Mouse (Mus musculus): ENCODE data around the gene Fn3k. TPM values are rescaled to one million over a fixed set of nuclear protein-coding genes. Genes with fewer than 3 reads are reported as not detected.

Gene Fn3k
- polyA plus RNA-seq, 2 experiments: 0.81 to 1.2 TPM

DNA sequence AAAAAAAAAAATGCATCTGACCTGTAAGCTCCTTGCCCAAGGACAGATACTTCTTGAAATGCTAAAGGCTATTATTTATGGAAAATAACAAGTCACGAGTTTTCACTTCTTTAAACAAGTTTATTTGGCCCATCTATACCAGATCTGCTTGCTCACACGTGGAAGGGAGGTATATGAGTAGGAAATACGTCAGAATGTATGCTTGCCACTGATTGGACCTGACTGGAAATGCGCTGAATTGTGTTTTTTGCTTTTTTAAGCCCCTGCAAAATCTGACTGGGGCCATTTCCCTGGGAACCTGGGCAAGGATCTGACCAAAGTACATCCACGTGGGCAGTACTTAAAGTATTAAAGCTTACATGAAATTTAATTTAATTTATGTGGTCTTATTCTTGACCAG, 14.3 kb upstream of the Fn3k start:
- H3K4me1 ChIP-seq (ENCODE audit: control insufficient read depth, insufficient read depth, low read length): peaks cover 14% of the 10 kb centered on the region; the same call in 1 of the 2 replicates
- TF ChIP-seq POLR2A (IDR thresholded peaks at IDR 0.05; ENCODE audit: borderline replicate concordance, extremely low read depth, insufficient read depth, insufficient read length): no peak
- H3K27me3 ChIP-seq (ENCODE audit: control insufficient read depth, insufficient read depth, low read length): no peaks in the 10 kb centered on the region
- H3K9me3 ChIP-seq (ENCODE audit: control insufficient read depth, low read length): no peaks in the 10 kb centered on the region
- ATAC-seq (ENCODE audit: low FRiP score, low read depth) (no peak), DNase-seq (ENCODE audit: low spot score) (no peak)
- 0 out of 2 replicates have a peak, but pooled peaks cover under 1% of the 10 kb centered on the region for H3K36me3 ChIP-seq (ENCODE audit: control insufficient read depth, insufficient read depth, low read length)
- no peak overlapping the region; the same call in 1 of the 2 replicates for H3K9ac ChIP-seq (ENCODE audit: low read depth, low read length, severe bottlenecking)
- H3K27ac ChIP-seq (replicated peaks; ENCODE audit: low read depth, low read length): peak overlapping the region; percentile 72; the same call in 1 of the 2 replicates
- peak overlapping the region; percentile 70; the same call in 1 of the 2 replicates for H3K4me3 ChIP-seq (replicated peaks; ENCODE audit: low read length)
- H3K4me2 ChIP-seq (replicated peaks; ENCODE audit: low read depth, low read length, severe bottlenecking): peak overlapping the region; percentile 84; the same call in 1 of the 2 replicates
- 40% methylated on average over 5 of the region's 5 CpGs for WGBS

DNA sequence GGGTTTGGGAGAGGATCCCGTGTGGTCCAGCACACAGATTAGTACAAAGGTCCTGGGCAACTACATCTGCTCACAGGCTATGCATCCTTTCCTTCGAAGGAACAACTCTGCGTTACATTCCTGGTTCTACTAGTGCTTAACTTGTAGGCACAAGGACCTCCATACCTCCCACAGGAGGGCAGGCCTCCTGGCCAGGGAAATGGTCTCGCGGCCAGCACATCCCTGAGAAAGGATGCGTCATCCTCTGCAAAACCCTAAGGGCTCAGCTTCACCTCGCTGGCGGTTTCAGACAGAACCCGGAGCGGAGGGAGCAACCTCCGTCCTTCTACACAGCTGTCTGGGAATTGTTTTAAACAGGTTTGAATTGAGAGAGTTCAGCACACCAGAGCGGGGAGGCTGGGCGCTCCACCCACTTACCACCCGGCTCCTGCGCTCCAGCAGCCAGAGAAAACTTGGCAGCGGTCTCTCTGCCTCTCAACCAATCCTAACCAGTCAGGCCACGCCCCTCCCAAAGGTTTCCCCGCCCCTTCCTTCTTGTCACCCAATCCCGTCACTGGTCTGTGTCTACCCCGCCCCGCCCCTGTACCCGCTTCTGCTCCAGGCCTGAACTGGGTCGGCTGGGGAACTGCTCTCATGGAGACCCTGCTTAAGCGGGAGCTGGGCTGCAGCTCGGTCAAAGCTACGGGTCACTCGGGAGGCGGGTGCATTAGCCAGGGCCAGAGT, 13.7 kb upstream of the Fn3k start, which contains the start of gene Fn3krp:
Gene Fn3krp (plus strand): TSS at position 572 of the 723 bp plus-strand sequence.
- ATAC-seq (ENCODE audit: low FRiP score, low read depth): peak; percentile 100
- Histone ChIP-seq H3K36me3 (ENCODE audit: control insufficient read depth, insufficient read depth, low read length) (0 out of 2 replicates have a peak, but pooled peaks cover 6% of the 10 kb centered on the region), H3K9ac (ENCODE audit: low read depth, low read length, severe bottlenecking) (peak within 1 kb of the TSS; percentile 70), H3K27me3 (ENCODE audit: control insufficient read depth, insufficient read depth, low read length) (no peaks in the 10 kb centered on the region), H3K9me3 (ENCODE audit: control insufficient read depth, low read length) (no peaks in the 10 kb centered on the region), H3K4me2 (replicated peaks; ENCODE audit: low read depth, low read length, severe bottlenecking) (peak within 1 kb of the TSS; percentile 84), H3K27ac (replicated peaks; ENCODE audit: low read depth, low read length) (peak within 1 kb of the TSS; percentile 72), H3K4me1 (ENCODE audit: control insufficient read depth, insufficient read depth, low read length) (peaks cover 14% of the 10 kb centered on the region; the same call in 1 of the 2 replicates), H3K4me3 (replicated peaks; ENCODE audit: low read length) (peak within 1 kb of the TSS; percentile 70)
- 1% methylated on average over 28 of the region's 28 CpGs for WGBS
- DNase-seq (ENCODE audit: low spot score): peak; percentile 100
- TF ChIP-seq POLR2A (IDR thresholded peaks at IDR 0.05; ENCODE audit: borderline replicate concordance, extremely low read depth, insufficient read depth, insufficient read length): peak; percentile 52; the same call in 1 of the 2 replicates

DNA sequence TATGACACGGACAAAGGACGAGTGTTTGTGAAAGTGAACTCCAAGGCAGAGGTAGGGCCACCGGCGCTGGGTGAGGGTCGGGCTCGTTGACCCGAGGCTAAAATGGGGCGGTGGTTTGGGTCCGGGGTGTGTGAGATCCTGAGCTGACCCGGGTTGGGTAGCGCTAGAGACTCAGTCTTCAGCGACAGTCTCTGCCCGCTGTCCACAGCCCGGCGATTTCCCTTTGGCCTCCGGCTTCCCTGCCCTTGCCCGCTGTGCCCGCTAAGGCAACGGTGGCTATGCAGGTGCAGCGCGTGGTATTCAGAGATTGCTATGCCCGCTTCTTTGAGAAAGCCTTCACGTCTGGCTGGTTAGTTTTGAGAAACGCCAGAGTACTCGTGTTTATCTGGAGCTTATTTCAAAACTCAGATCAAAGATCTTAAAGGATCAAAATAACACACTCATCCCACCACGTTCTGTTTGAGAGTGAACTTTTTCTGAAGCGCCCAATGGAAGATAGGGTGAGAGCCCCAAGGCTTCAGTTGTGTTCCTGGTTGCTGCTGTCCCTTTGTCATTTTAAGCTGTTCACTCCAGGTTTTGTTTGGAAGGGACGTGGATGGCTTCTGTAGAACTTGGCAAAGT, 13.1 kb upstream of the Fn3k start:
- Histone ChIP-seq H3K4me2 (replicated peaks; ENCODE audit: low read depth, low read length, severe bottlenecking) (peak overlapping the region; percentile 84), H3K4me1 (ENCODE audit: control insufficient read depth, insufficient read depth, low read length) (peaks cover 14% of the 10 kb centered on the region; the same call in 1 of the 2 replicates), H3K4me3 (replicated peaks; ENCODE audit: low read length) (peak overlapping the region; percentile 70), H3K27ac (replicated peaks; ENCODE audit: low read depth, low read length) (no peak overlapping the region), H3K9me3 (ENCODE audit: control insufficient read depth, low read length) (no peaks in the 10 kb centered on the region), H3K9ac (ENCODE audit: low read depth, low read length, severe bottlenecking) (peak overlapping the region; percentile 70), H3K27me3 (ENCODE audit: control insufficient read depth, insufficient read depth, low read length) (no peaks in the 10 kb centered on the region), H3K36me3 (ENCODE audit: control insufficient read depth, insufficient read depth, low read length) (peaks cover 9% of the 10 kb centered on the region; the same call in 1 of the 2 replicates)
- no peak for TF ChIP-seq POLR2A (IDR thresholded peaks at IDR 0.05; ENCODE audit: borderline replicate concordance, extremely low read depth, insufficient read depth, insufficient read length)
- no peak; the same call in 1 of the 2 replicates for ATAC-seq (ENCODE audit: low FRiP score, low read depth)
- DNase-seq (ENCODE audit: low spot score): no peak
- WGBS: under 1% methylated on average over 28 of the region's 28 CpGs

DNA sequence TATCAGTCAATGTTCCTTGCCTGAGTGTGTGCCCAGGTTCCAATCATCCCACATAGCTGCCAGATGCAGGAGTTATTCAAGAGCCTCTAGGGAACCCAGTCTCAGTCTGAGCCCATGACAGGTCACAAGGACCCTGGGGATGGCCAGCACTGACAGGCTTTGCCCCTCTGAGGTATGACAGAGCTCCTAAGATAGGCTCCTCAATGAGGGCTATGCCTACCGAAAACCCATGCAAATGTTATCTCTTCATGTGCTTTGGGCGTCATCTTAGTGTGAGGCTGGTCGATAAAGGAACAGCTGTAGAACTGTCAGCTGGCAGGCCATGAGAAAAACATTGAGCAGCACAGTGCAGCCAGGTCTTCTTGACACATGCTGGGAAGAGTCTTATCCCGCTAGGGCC, 1.3 kb upstream of the Fn3k start:
- Histone ChIP-seq H3K27ac (replicated peaks; ENCODE audit: low read depth, low read length) (no peak overlapping the region), H3K36me3 (ENCODE audit: control insufficient read depth, insufficient read depth, low read length) (peaks cover 23% of the 10 kb centered on the region), H3K27me3 (ENCODE audit: control insufficient read depth, insufficient read depth, low read length) (no peaks in the 10 kb centered on the region), H3K9ac (ENCODE audit: low read depth, low read length, severe bottlenecking) (no peak overlapping the region), H3K4me3 (replicated peaks; ENCODE audit: low read length) (no peak overlapping the region), H3K4me1 (ENCODE audit: control insufficient read depth, insufficient read depth, low read length) (0 out of 2 replicates have a peak, but pooled peaks cover 3% of the 10 kb centered on the region), H3K4me2 (replicated peaks; ENCODE audit: low read depth, low read length, severe bottlenecking) (no peak overlapping the region), H3K9me3 (ENCODE audit: control insufficient read depth, low read length) (no peaks in the 10 kb centered on the region)
- no peak for DNase-seq (ENCODE audit: low spot score)
- TF ChIP-seq POLR2A (IDR thresholded peaks at IDR 0.05; ENCODE audit: borderline replicate concordance, extremely low read depth, insufficient read depth, insufficient read length): no peak
- no peak for ATAC-seq (ENCODE audit: low FRiP score, low read depth)
- 84% methylated on average over 4 of the region's 4 CpGs for WGBS

DNA sequence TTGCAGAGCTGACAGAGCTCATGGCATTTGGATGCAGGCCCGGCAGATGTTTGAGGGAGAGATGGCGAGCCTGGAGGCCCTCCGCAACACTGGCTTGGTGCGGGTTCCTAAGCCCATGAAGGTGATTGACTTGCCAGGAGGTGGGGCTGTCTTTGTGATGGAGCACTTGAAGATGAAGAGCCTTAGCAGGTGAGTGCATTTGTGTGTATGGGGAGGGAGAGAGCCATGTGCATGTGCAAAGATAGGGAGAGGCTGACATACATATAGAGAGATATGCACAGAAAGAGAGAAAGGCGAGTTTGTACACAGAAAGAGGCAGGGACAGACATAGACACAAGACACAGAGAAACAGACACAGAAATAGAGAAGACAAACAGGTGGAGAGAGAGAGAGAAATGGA, 2.5 kb downstream of the Fn3k start:
- DNase-seq (ENCODE audit: low spot score) (no peak), ATAC-seq (ENCODE audit: low FRiP score, low read depth) (no peak)
- 70% methylated on average over 5 of the region's 5 CpGs for WGBS
- Histone ChIP-seq H3K4me3 (replicated peaks; ENCODE audit: low read length) (no peak overlapping the region), H3K36me3 (ENCODE audit: control insufficient read depth, insufficient read depth, low read length) (peaks cover 1% of the 10 kb centered on the region; the same call in 1 of the 2 replicates), H3K27ac (replicated peaks; ENCODE audit: low read depth, low read length) (no peak overlapping the region), H3K4me1 (ENCODE audit: control insufficient read depth, insufficient read depth, low read length) (0 out of 2 replicates have a peak, but pooled peaks cover 3% of the 10 kb centered on the region), H3K4me2 (replicated peaks; ENCODE audit: low read depth, low read length, severe bottlenecking) (no peak overlapping the region), H3K27me3 (ENCODE audit: control insufficient read depth, insufficient read depth, low read length) (no peaks in the 10 kb centered on the region), H3K9me3 (ENCODE audit: control insufficient read depth, low read length) (no peaks in the 10 kb centered on the region), H3K9ac (ENCODE audit: low read depth, low read length, severe bottlenecking) (no peak overlapping the region)
- no peak for TF ChIP-seq POLR2A (IDR thresholded peaks at IDR 0.05; ENCODE audit: borderline replicate concordance, extremely low read depth, insufficient read depth, insufficient read length)

All from limb, embryonic 14.5 days (tissue).